Mouse (Mus musculus): ENCODE results near the gene S100a10. TPM values are rescaled to one million over a fixed set of nuclear protein-coding genes. Genes with fewer than 3 reads are reported as not detected.
"Not testable (repeated sequence)": the region's sequence is repeated elsewhere in the genome, so short reads cannot be mapped to it uniquely, and the experiment has no call there.

S100a10 gene
- polyA plus RNA-seq, 1 experiment from 2014 or later = 233 TPM

- no peaks in the 10 kb centered on the region for H3K9me3 ChIP-seq (replicated peaks)
- 52% methylated on average over 1 of the region's 1 CpGs for WGBS
- no peak overlapping the region for H3K27ac ChIP-seq
- H3K27me3 ChIP-seq = no peaks in the 10 kb centered on the region
- no peaks in the 10 kb centered on the region for H3K36me3 ChIP-seq
- H3K4me1 ChIP-seq = peaks cover 5% of the 10 kb centered on the region; the same call in 1 of the 2 replicates
- no peak overlapping the region for H3K9ac ChIP-seq
- H3K4me3 ChIP-seq = no peak overlapping the region
- no peak for ATAC-seq (ENCODE audit: low FRiP score)
- no peak overlapping the region for H3K4me2 ChIP-seq (replicated peaks)
These were observed 38.6 kb downstream of the S100a10 start for GRCm38 (mm10) chr3:93593512-93593911.

- H3K4me1 ChIP-seq = peaks cover 5% of the 10 kb centered on the region; the same call in 1 of the 2 replicates
- H3K9me3 ChIP-seq (replicated peaks) = no peaks in the 10 kb centered on the region
- H3K36me3 ChIP-seq = no peaks in the 10 kb centered on the region
- 89% methylated on average over 1 of the region's 1 CpGs for WGBS
- H3K27ac ChIP-seq = no peak overlapping the region
- no peak overlapping the region for H3K4me2 ChIP-seq (replicated peaks)
- no peak overlapping the region for H3K9ac ChIP-seq
- no peaks in the 10 kb centered on the region for H3K27me3 ChIP-seq
- ATAC-seq (ENCODE audit: low FRiP score) = no peak
- H3K4me3 ChIP-seq = no peak overlapping the region
These were observed 41.8 kb downstream of the S100a10 start for GRCm38 (mm10) chr3:93596632-93597031.

GRCm38 (mm10) chr3:93597221-93597913, 42.5 kb downstream of the S100a10 start:
- Histone ChIP-seq H3K4me1 (peaks cover 5% of the 10 kb centered on the region; the same call in 1 of the 2 replicates), H3K9me3 (replicated peaks) (no peaks in the 10 kb centered on the region), H3K4me3 (no peak overlapping the region), H3K4me2 (replicated peaks) (no peak overlapping the region), H3K36me3 (no peaks in the 10 kb centered on the region), H3K27ac (no peak overlapping the region), H3K27me3 (no peaks in the 10 kb centered on the region), H3K9ac (no peak overlapping the region)
- peak; percentile 85 for ATAC-seq (ENCODE audit: low FRiP score)
- WGBS = 24% methylated on average over 5 of the region's 5 CpGs

GRCm38 (mm10) chr3:93597970-93598369, 43.1 kb downstream of the S100a10 start:
- no peaks in the 10 kb centered on the region for H3K36me3 ChIP-seq
- 85% methylated on average over 7 of the region's 7 CpGs for WGBS
- no peaks in the 10 kb centered on the region for H3K9me3 ChIP-seq (replicated peaks)
- no peaks in the 10 kb centered on the region for H3K27me3 ChIP-seq
- no peak overlapping the region for H3K4me3 ChIP-seq
- H3K9ac ChIP-seq = no peak overlapping the region
- peaks cover 5% of the 10 kb centered on the region; the same call in 1 of the 2 replicates for H3K4me1 ChIP-seq
- no peak for ATAC-seq (ENCODE audit: low FRiP score)
- no peak overlapping the region for H3K27ac ChIP-seq
- no peak overlapping the region for H3K4me2 ChIP-seq (replicated peaks)

GRCm38 (mm10) chr3:93600206-93600605, 45.3 kb downstream of the S100a10 start:
- no peaks in the 10 kb centered on the region for H3K27me3 ChIP-seq
- no peak overlapping the region for H3K9ac ChIP-seq
- ATAC-seq (ENCODE audit: low FRiP score) = no peak
- 89% methylated on average over 2 of the region's 2 CpGs for WGBS
- H3K4me3 ChIP-seq = no peak overlapping the region
- no peak overlapping the region for H3K27ac ChIP-seq
- H3K36me3 ChIP-seq = no peaks in the 10 kb centered on the region
- peaks cover 5% of the 10 kb centered on the region; the same call in 1 of the 2 replicates for H3K4me1 ChIP-seq
- no peaks in the 10 kb centered on the region for H3K9me3 ChIP-seq (replicated peaks)
- no peak overlapping the region for H3K4me2 ChIP-seq (replicated peaks)

GRCm38 (mm10) chr3:93601903-93602302, 47.0 kb downstream of the S100a10 start:
- WGBS = 84% methylated on average over 1 of the region's 1 CpGs
- H3K27ac ChIP-seq = no peak overlapping the region
- H3K9me3 ChIP-seq (replicated peaks) = no peaks in the 10 kb centered on the region
- H3K36me3 ChIP-seq = no peaks in the 10 kb centered on the region
- H3K4me1 ChIP-seq = peaks cover 5% of the 10 kb centered on the region; the same call in 1 of the 2 replicates
- H3K4me3 ChIP-seq = no peak overlapping the region
- H3K9ac ChIP-seq = no peak overlapping the region
- no peak overlapping the region for H3K4me2 ChIP-seq (replicated peaks)
- ATAC-seq (ENCODE audit: low FRiP score) = no peak
- no peaks in the 10 kb centered on the region for H3K27me3 ChIP-seq

GRCm38 (mm10) chr3:93608970-93609369, 54.1 kb downstream of the S100a10 start:
- not testable (repeated sequence) for H3K27ac ChIP-seq; H3K9ac ChIP-seq; H3K27me3 ChIP-seq; H3K4me2 ChIP-seq (replicated peaks); ATAC-seq (ENCODE audit: low FRiP score); H3K4me1 ChIP-seq; H3K9me3 ChIP-seq (replicated peaks); H3K4me3 ChIP-seq; H3K36me3 ChIP-seq

Other genes with a start within 250 kb of the S100a10 start
- not detected in 2 replicates for gene Hrnr, start 235.3 kb upstream of the S100a10 start, polyA plus RNA-seq (2016; fragmentation: Nextera tagmentation; extraction: Ambion mirVana)
- not detected in 2 replicates for gene Rptn, start 161.4 kb upstream of the S100a10 start, polyA plus RNA-seq (2016; fragmentation: Nextera tagmentation; extraction: Ambion mirVana)
- gene Tchh, start 112.8 kb upstream of the S100a10 start, polyA plus RNA-seq (2016; fragmentation: Nextera tagmentation; extraction: Ambion mirVana) = 1.7 and 1.8 TPM in 2 replicates
- not detected in 2 replicates for gene Tchhl1, start 86.3 kb upstream of the S100a10 start, polyA plus RNA-seq (2016; fragmentation: Nextera tagmentation; extraction: Ambion mirVana)
- gene S100a11, start 34.6 kb upstream of the S100a10 start, polyA plus RNA-seq (2016; fragmentation: Nextera tagmentation; extraction: Ambion mirVana) = 606 and 628 TPM in 2 replicates
- not detected in 2 replicates for gene Tdpoz2, start 97.6 kb downstream of the S100a10 start, polyA plus RNA-seq (2016; fragmentation: Nextera tagmentation; extraction: Ambion mirVana)
- not detected in 2 replicates for gene Tdpoz1, start 121.2 kb downstream of the S100a10 start, polyA plus RNA-seq (2016; fragmentation: Nextera tagmentation; extraction: Ambion mirVana)
- not detected in 2 replicates for gene Gm37596, start 138.0 kb downstream of the S100a10 start, polyA plus RNA-seq (2016; fragmentation: Nextera tagmentation; extraction: Ambion mirVana)
- gene Gm5773, start 217.9 kb downstream of the S100a10 start, polyA plus RNA-seq (2016; fragmentation: Nextera tagmentation; extraction: Ambion mirVana) = not detected in 2 replicates
- not detected in 2 replicates for gene Tdpoz4, start 241.3 kb downstream of the S100a10 start, polyA plus RNA-seq (2016; fragmentation: Nextera tagmentation; extraction: Ambion mirVana)

Measured in hindbrain, embryonic 12.5 days (tissue).